Mouse (Mus musculus): Measurements from ENCODE around the gene Slc25a23. TPM values are rescaled to one million over a fixed set of nuclear protein-coding genes. Genes with fewer than 3 reads are reported as not detected.
A peak's percentile ranks its signal among the peaks of the same experiment; 100 is the strongest.

Slc25a23 gene
- 0.89 TPM for polyA plus RNA-seq (2012; fragmentation: generic; extraction: Trizol)
- long read RNA-seq, experiment 1: 0 reads
- long read RNA-seq, experiment 2: 0 reads

DNA sequence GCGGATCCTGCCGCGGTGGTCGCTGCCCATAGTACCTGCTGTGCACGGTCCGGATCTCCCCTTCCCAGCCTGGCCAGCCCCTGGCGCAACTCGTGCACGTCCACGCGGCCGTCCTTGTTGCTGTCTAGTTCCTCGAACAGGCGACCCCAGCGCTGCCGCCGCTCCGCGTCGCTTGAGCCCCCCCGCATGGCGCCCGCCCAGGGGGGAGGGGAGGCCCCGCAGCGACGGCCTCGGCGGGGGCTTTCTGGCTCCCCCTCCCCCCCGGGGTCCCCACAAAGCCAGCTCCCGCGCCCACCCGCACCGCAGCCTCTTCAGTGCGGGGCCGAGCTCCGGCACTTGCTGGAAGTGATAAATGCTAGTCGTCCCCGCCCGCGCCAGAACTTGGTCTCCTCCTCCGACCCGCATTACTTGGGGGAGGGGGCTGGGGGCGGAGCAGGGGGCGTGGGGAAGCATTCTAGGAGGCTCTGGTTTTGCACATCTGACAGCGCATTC is at the start of gene Slc25a23:
Slc25a23 (minus strand) TSS at position 378 of the 492 bp plus-strand sequence.
- H3K27me3 ChIP-seq (ENCODE audit: control insufficient read depth, insufficient read depth, insufficient read length): peaks cover 48% of the 10 kb centered on the region
- H3K79me3 ChIP-seq (ENCODE audit: low read depth): no peaks in the 10 kb centered on the region
- TF ChIP-seq CEBPB (IDR thresholded peaks at IDR 0.05; ENCODE audit: low read depth): no peak
- TF ChIP-seq MYOD1 (IDR thresholded peaks at IDR 0.05; ENCODE audit: control insufficient read depth, insufficient read length, low read depth): no peak
- TF ChIP-seq MAX (IDR thresholded peaks at IDR 0.05): no peak
- no peak for TF ChIP-seq MYOG (IDR thresholded peaks at IDR 0.05; ENCODE audit: control insufficient read depth, extremely low read depth, insufficient read length)
- no peak for TF ChIP-seq USF1 (IDR thresholded peaks at IDR 0.05; ENCODE audit: low read depth)
- no peak for TF ChIP-seq FOSL1 (IDR thresholded peaks at IDR 0.05; ENCODE audit: insufficient read depth, low read length, poor library complexity, severe bottlenecking)
- no peak for TF ChIP-seq CTCF (IDR thresholded peaks at IDR 0.05; ENCODE audit: control insufficient read depth, insufficient read depth, insufficient read length)

DNA sequence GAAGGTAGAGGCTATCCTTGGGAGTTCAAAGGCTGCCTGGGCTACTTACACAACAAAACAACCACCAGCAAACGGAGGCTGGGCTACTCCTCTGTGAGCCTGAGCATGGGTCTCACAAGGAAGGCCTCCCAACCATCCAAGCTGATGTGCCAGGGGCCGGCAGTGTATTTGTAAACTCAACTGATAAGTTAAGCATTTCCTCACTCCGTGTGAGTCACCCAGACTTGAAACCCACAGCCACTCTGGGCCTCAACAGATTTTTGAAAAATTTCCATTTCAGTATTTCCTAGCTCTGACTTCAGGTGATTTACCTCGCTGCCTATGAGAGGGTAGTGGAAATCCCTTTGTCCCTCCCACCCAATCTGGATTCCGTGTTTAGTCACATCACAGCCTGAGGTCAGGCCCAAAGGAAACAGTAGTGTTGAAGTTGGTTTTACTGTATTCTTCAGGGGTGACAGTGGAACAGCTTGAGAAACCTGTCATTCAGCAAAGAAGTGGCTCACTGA is 49.1 kb upstream of the Slc25a23 start:
- no peak for TF ChIP-seq MYOG (IDR thresholded peaks at IDR 0.05; ENCODE audit: control insufficient read depth, extremely low read depth, insufficient read length)
- TF ChIP-seq USF1 (IDR thresholded peaks at IDR 0.05; ENCODE audit: low read depth): no peak
- no peak for TF ChIP-seq CEBPB (IDR thresholded peaks at IDR 0.05; ENCODE audit: low read depth)
- no peak for TF ChIP-seq CTCF (IDR thresholded peaks at IDR 0.05; ENCODE audit: control insufficient read depth, insufficient read depth, insufficient read length)
- no peak for TF ChIP-seq MAX (IDR thresholded peaks at IDR 0.05)
- TF ChIP-seq MYOD1 (IDR thresholded peaks at IDR 0.05; ENCODE audit: control insufficient read depth, insufficient read length, low read depth): no peak
- TF ChIP-seq FOSL1 (IDR thresholded peaks at IDR 0.05; ENCODE audit: insufficient read depth, low read length, poor library complexity, severe bottlenecking): no peak
- peaks cover 8% of the 10 kb centered on the region for H3K79me3 ChIP-seq (ENCODE audit: low read depth)
- peaks cover 21% of the 10 kb centered on the region for H3K79me2 ChIP-seq (ENCODE audit: control insufficient read depth, insufficient read depth)
- H3K4me3 ChIP-seq (ENCODE audit: insufficient read depth, poor library complexity, severe bottlenecking): no peak overlapping the region
- no peak overlapping the region for H3ac ChIP-seq (ENCODE audit: control insufficient read depth, insufficient read length, low read depth)
- H3K27me3 ChIP-seq (ENCODE audit: control insufficient read depth, insufficient read depth, insufficient read length): no peaks in the 10 kb centered on the region
- H3K36me3 ChIP-seq (ENCODE audit: control insufficient read depth, insufficient read depth): no peaks in the 10 kb centered on the region

More for the DNA sequence above, at the start of gene Slc25a23:
- H3K79me2 ChIP-seq (ENCODE audit: control insufficient read depth, insufficient read depth): no peaks in the 10 kb centered on the region
- no peak within 1 kb of the TSS for H3ac ChIP-seq (ENCODE audit: control insufficient read depth, insufficient read length, low read depth)
- no peaks in the 10 kb centered on the region for H3K36me3 ChIP-seq (ENCODE audit: control insufficient read depth, insufficient read depth)
- peak within 1 kb of the TSS; percentile 15 for H3K4me3 ChIP-seq (ENCODE audit: insufficient read depth, poor library complexity, severe bottlenecking)

DNA sequence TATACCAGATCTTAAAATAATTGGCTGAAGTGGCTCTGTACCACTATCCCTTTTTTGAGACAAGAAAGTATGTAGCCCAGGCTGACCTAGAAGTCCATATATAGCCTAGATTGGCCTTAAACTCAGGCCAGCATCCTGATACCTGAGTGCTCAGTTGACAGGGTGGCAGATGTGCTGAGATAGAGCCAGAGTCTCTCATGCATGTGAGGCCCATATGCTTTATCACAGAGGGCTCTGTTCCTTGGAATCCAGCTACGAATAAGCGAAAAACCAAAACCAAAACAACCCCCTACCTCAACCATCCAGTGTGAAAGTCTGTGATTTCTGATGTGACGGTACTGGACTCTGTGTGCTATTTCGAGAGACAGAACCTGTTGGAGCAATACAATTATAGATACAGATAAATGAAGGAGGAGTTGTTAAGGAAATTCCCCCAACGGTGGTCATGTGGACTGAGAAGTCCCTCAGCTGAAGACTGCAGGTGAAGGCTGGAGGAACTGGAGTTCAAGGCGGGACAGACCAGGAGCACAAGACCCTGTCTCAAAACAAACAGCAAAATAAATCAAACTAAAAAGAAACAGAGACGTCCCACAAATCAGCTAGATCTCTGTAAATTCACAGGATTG is 48.5 kb upstream of the Slc25a23 start:
- H3K27me3 ChIP-seq (ENCODE audit: control insufficient read depth, insufficient read depth, insufficient read length): no peaks in the 10 kb centered on the region
- H3K79me2 ChIP-seq (ENCODE audit: control insufficient read depth, insufficient read depth): peaks cover 21% of the 10 kb centered on the region
- no peak overlapping the region for H3K4me3 ChIP-seq (ENCODE audit: insufficient read depth, poor library complexity, severe bottlenecking)
- no peaks in the 10 kb centered on the region for H3K36me3 ChIP-seq (ENCODE audit: control insufficient read depth, insufficient read depth)
- H3K79me3 ChIP-seq (ENCODE audit: low read depth): peaks cover 8% of the 10 kb centered on the region
- H3ac ChIP-seq (ENCODE audit: control insufficient read depth, insufficient read length, low read depth): no peak overlapping the region
- TF ChIP-seq CTCF (IDR thresholded peaks at IDR 0.05; ENCODE audit: control insufficient read depth, insufficient read depth, insufficient read length) (no peak), MAX (IDR thresholded peaks at IDR 0.05) (no peak), FOSL1 (IDR thresholded peaks at IDR 0.05; ENCODE audit: insufficient read depth, low read length, poor library complexity, severe bottlenecking) (no peak), MYOD1 (IDR thresholded peaks at IDR 0.05; ENCODE audit: control insufficient read depth, insufficient read length, low read depth) (no peak), CEBPB (IDR thresholded peaks at IDR 0.05; ENCODE audit: low read depth) (no peak), USF1 (IDR thresholded peaks at IDR 0.05; ENCODE audit: low read depth) (no peak), MYOG (IDR thresholded peaks at IDR 0.05; ENCODE audit: control insufficient read depth, extremely low read depth, insufficient read length) (no peak)

DNA sequence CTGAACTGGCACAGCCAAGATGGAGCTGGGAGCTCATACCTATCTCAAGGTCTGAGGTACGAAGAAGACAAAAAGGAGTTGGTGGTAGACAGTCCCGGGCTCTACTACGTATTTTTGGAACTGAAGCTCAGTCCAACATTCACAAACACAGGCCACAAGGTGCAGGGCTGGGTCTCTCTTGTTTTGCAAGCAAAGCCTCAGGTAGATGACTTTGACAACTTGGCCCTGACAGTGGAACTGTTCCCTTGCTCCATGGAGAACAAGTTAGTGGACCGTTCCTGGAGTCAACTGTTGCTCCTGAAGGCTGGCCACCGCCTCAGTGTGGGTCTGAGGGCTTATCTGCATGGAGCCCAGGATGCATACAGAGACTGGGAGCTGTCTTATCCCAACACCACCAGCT is 47.4 kb upstream of the Slc25a23 start:
- peaks cover 8% of the 10 kb centered on the region for H3K79me3 ChIP-seq (ENCODE audit: low read depth)
- H3K27me3 ChIP-seq (ENCODE audit: control insufficient read depth, insufficient read depth, insufficient read length): no peaks in the 10 kb centered on the region
- H3K79me2 ChIP-seq (ENCODE audit: control insufficient read depth, insufficient read depth): peaks cover 21% of the 10 kb centered on the region
- H3K4me3 ChIP-seq (ENCODE audit: insufficient read depth, poor library complexity, severe bottlenecking): no peak overlapping the region
- no peak overlapping the region for H3ac ChIP-seq (ENCODE audit: control insufficient read depth, insufficient read length, low read depth)
- no peaks in the 10 kb centered on the region for H3K36me3 ChIP-seq (ENCODE audit: control insufficient read depth, insufficient read depth)
- TF ChIP-seq MYOD1 (IDR thresholded peaks at IDR 0.05; ENCODE audit: control insufficient read depth, insufficient read length, low read depth): no peak
- TF ChIP-seq MAX (IDR thresholded peaks at IDR 0.05): no peak
- no peak for TF ChIP-seq CEBPB (IDR thresholded peaks at IDR 0.05; ENCODE audit: low read depth)
- TF ChIP-seq FOSL1 (IDR thresholded peaks at IDR 0.05; ENCODE audit: insufficient read depth, low read length, poor library complexity, severe bottlenecking): no peak
- no peak for TF ChIP-seq CTCF (IDR thresholded peaks at IDR 0.05; ENCODE audit: control insufficient read depth, insufficient read depth, insufficient read length)
- TF ChIP-seq USF1 (IDR thresholded peaks at IDR 0.05; ENCODE audit: low read depth): no peak
- TF ChIP-seq MYOG (IDR thresholded peaks at IDR 0.05; ENCODE audit: control insufficient read depth, extremely low read depth, insufficient read length): no peak

DNA sequence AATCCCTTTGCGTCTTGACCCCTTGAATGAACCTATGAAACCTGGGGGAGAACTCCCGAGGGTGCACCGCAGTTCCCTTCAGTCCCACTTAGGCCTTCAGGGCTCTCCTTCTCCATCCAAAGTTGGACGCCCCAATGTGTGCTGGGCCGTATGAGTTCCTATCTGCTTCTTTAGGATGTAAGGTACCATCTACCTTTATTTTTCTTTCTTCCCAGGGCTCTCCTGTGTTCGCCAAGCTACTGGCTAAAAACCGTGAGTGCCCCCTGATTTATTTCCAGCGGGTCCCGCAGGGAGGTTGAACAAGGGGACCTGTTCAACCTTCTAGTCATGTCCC is 46.3 kb upstream of the Slc25a23 start:
- no peaks in the 10 kb centered on the region for H3K27me3 ChIP-seq (ENCODE audit: control insufficient read depth, insufficient read depth, insufficient read length)
- peak overlapping the region; percentile 65 for H3K4me3 ChIP-seq (ENCODE audit: insufficient read depth, poor library complexity, severe bottlenecking)
- no peaks in the 10 kb centered on the region for H3K36me3 ChIP-seq (ENCODE audit: control insufficient read depth, insufficient read depth)
- peaks cover 21% of the 10 kb centered on the region for H3K79me2 ChIP-seq (ENCODE audit: control insufficient read depth, insufficient read depth)
- TF ChIP-seq CEBPB (IDR thresholded peaks at IDR 0.05; ENCODE audit: low read depth): no peak
- no peak for TF ChIP-seq MYOD1 (IDR thresholded peaks at IDR 0.05; ENCODE audit: control insufficient read depth, insufficient read length, low read depth)
- no peak for TF ChIP-seq MYOG (IDR thresholded peaks at IDR 0.05; ENCODE audit: control insufficient read depth, extremely low read depth, insufficient read length)
- TF ChIP-seq USF1 (IDR thresholded peaks at IDR 0.05; ENCODE audit: low read depth): no peak
- no peak for TF ChIP-seq MAX (IDR thresholded peaks at IDR 0.05)
- no peak overlapping the region for H3ac ChIP-seq (ENCODE audit: control insufficient read depth, insufficient read length, low read depth)
- peaks cover 8% of the 10 kb centered on the region for H3K79me3 ChIP-seq (ENCODE audit: low read depth)
